Mouse (Mus musculus): ENCODE measurements around the gene Ubl7. TPM values are rescaled to one million over a fixed set of nuclear protein-coding genes. Genes with fewer than 3 reads are reported as not detected.

Ubl7 gene
- total RNA-seq, 2 experiments from 2014 or later: 47.4 to 51.5 TPM

DNA sequence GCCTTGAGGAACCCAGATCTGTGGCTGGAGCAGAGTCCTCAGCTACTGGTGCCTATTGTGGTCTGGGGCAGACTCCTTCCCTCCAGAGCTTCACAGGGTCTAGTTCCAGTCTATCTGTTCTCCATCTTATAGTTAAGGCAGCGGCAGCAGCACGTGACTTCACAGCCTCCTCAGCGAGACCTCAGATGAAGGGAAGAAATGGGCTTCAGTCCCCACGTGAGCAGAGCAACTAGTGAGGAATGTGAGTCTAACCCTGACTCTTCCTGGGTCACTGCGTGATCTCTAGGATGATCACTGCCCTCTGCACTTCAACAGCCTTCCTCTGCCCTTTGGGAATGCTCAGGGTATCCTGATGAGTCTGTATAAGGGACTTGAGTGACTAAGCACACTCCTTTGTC lies 53.2 kb downstream of the Ubl7 start:
- DNase-seq (ENCODE audit: low spot score in 2 of 2): no peak

DNA sequence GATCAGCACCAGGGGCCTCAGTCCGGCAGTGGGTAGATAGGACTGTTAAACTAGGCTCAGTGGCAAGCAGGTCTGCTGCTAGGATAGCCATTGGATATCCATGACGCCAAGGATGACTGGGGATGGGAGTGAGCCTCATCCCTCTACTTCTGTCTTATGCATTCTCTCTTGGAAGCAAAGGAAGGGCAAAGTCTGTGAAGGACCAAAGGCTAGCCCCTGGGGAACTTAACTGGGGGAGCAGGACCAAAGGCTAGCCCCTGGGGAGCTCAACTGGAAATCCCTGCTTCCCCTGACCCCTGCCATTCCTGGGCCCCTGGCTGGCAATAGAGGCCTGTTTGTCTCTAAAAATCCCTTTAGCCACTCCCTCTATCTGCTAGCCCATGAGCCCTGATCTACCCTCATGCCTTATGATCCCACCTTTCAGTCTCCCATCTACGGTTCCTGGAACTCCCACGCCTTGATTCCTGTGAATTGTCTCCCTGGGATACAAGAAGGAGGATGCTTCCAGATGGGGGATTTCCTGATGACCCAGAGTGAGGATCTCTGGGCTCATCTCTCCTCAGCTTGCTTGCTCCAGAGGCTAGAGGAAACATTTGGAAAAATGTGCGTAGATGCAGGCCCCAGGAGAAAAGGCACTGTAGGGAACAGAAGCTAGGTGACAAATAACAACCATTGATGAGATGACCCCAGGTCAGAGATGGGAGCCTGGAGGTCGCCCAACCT lies 53.9 kb downstream of the Ubl7 start:
- DNase-seq (ENCODE audit: low spot score in 2 of 2): no peak

DNA sequence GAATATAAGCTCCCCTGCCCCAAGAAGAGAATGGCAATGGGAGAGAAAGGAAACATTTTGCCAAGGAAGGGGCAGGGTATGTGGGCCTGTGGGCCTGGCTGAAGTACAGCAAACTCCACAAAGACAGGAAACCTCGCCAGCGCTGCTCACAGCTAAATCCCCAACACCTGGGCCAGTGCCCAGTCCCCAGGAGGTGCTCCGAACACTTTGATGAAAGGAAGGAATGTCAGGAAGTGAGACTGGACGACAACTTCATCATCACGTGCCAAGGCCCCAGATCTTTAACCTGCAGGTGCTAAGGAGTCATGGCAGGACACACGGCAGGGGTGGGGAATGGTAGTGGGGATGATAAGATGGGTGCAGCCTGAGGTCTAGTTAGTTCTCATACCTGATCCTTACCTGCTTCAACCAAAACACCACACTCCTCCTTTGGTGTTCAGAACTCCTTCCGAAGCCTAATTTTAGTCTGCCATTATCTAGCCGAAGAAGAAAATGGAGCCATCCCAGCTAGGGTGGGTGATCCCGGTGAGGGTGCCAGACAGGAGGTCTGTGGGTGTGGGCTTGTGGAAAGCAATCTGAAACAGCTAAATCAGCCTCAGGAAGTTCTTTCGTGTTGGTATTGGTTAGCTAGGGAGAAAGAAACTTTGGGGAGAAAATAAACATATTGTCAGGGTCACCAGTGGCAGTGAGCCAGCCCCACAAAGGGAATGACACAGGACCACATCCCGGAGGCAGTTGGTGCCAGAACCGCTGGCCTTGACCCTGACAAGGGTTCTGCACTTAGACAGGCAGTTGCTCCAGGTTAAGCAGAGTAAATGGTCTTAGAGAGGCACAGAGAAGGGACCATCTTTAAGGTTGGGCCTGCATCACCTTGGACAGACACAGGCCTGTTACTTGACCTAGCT lies 54.8 kb downstream of the Ubl7 start:
- DNase-seq (ENCODE audit: low spot score in 2 of 2): no peak

- no peak for DNase-seq (ENCODE audit: low spot score in 2 of 2)
These were observed 56.6 kb downstream of the Ubl7 start for GRCm38 (mm10) chr9:57967237-57967960.

- DNase-seq (ENCODE audit: low spot score in 2 of 2): no peak
These were observed 57.5 kb downstream of the Ubl7 start for GRCm38 (mm10) chr9:57968166-57968771.

DNA sequence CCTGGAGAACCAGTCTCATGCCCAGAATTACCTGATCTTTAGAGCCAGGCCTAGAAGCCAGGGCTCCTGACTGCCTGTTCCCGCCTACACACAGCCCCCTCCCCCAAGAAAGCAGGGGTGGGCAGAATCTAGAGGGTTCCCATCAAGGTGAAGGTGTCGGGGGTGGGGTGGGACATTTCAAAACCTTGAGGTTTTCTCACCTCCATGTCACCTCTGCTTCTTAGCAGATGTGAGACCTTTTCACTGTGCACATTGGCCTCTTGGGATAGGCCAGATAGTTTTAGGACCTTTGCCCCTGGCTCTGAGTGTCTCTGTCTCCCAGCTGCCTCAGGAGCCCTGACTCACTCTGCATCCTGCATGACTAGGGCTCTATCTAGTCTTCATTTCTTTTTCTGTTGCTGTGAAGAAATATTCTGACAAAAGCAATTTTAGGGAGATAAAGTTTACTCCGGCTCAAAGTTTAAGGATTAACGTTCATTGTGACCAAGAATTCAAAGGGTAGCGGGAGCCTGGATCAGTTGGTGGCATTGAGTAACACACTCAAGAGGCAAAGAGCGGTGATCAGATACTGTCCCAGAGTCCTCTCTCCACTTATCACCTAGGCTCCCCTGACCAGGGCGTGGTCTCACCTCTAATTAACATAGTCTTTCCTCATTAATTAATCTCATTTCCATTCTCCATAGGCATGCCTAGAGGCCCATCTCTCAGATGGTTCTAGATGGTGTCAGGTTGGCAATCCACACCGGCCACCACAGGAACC lies 58.2 kb downstream of the Ubl7 start:
- DNase-seq (ENCODE audit: low spot score in 2 of 2): no peak

DNA sequence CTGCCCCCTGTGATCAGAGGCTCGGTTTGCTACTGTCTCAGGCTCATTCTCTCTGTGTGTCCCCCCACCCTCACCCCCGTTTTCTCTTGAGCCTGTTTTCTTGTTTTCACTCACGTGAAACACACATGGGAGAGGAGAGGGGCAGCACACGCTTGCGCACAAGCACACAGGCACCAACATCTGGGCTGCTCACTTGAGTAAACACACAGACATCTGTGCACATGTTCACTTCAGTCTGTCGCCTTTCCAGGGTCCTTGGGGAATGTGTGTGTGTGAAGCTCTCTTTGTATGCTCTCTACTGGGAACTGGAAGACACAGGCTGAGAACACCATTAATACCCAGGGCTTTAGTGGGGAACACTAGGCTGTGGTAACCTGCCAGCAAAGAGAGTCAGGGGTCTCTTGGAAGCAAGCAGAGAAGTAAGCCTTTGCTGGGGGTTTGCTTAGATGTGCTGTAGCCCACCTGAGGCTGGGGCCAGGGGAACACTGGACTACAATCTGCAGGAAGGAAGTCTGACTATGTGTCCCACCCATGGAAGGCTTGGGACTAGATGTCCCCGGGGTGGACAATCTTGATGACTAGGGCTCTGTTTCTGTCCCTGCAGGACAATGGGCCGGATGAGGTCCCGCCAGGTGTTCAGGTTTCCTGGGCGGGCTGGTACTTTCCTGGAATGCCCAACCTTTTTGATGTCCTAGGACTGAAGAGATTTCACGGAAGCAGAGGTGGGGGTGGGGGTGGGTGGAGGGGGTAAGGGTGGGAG lies 59.1 kb downstream of the Ubl7 start:
- DNase-seq (ENCODE audit: low spot score in 2 of 2): no peak

- DNase-seq (ENCODE audit: low spot score in 2 of 2): no peak
These were observed 60.6 kb downstream of the Ubl7 start for GRCm38 (mm10) chr9:57971413-57971812.

DNA sequence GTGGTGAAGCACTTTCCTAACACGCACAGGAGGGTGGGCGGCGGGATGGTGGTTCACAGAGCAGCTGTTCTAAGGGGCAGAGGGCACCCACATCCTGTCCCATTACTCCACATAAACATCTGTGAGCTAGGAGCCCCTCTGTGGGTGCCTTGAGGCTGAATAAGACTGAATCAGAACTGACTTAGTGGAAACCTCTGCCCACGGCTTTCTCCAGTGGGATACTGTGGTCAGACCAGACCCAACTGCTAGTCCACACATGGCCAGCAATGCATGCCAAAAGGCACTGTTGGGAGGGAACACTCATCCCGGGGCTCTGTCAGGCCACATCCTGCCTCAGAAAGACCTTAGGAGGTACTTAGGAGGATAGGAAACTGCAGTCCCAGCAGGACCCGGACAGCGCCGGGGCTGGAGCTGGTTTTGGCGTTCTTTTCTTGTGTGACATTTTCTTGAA lies 61.4 kb downstream of the Ubl7 start:
- no peak for DNase-seq (ENCODE audit: low spot score in 2 of 2)

GRCm38 (mm10) chr9:57972776-57973439 lies 62.1 kb downstream of the Ubl7 start:
- no peak for DNase-seq (ENCODE audit: low spot score in 2 of 2)

DNA sequence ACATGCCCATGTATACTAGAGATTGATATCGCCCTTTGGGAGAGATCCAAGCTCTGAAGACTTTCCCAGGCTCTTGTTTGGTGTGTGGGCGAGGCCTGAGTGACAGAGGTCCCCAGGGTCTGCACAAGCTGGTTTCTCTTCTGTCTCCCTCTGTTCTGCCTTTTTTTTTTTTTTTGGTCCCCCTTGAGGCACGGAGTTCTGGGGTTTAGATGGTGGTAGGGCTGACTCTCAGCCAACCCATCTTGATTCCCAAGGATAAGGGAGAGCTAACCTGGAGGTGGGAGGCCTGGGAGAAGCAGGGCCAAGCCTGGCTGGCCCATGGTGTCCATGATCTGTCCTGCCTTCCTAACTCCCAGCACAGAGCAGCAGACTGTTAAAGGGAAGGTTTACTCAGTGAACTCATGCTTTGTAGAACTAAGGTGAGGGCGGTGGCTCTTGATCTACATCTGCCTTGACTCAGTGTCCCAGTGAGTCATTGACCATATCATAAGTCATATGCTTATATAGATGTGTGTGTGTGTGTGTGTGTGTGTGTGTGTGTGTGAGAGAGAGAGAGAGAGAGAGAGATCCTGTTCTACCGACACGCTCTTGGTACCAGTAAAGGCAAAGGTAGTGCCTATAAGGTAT lies 62.8 kb downstream of the Ubl7 start:
- no peak for DNase-seq (ENCODE audit: low spot score in 2 of 2)

DNA sequence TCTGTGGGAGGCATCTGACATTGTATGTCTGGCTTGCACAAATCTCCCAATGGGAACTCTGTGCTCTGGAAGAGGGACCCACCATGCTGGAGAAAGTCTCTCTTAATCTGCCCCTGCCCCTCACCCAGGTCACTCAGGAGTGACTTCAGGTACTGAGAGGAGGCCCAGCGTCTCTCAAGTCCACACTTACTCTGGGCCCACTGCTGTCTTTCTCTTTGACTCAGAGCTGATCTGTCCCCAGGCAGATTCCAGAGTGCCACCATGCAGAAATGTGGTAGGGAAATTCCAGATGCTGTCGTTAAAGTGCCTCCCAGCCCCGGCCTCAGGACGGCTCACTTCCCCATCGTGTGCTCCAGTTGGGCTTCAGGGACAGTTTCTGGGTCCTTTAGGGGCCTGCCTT lies 63.4 kb downstream of the Ubl7 start:
- DNase-seq (ENCODE audit: low spot score in 2 of 2): no peak

DNA sequence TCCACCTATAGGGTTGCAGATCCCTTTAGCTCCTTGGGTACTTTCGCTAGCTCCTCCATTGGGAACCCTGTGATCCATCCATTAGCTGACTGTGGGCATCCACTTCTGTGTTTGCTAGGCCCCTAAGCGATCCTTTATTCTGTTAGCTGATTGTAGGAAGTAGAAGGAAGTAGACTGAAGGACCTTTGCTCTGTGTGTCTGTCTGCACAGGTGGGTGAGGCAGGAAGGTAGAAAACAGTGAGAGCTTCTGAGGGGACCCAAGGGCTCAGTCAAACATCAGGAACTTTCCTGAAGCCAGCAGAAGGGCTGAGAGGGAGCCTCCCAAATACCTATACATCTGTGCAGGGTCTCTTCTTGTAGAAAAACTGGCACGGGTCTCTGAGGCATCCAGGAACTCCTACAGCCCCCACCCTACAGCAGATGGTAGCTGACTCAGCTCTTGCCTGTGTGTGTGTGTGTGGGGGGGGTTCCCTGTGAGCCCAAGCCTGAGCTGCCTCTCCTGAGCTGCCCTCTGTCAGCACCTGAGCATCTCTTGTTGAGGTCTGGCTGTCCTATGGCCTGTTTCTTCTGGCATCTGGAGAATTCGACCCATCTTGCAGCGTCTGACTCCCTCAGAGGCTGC lies 64.5 kb downstream of the Ubl7 start:
- DNase-seq (ENCODE audit: low spot score in 2 of 2): no peak

GRCm38 (mm10) chr9:57978025-57978424 lies 67.2 kb downstream of the Ubl7 start:
- no peak for DNase-seq (ENCODE audit: low spot score in 2 of 2)

DNA sequence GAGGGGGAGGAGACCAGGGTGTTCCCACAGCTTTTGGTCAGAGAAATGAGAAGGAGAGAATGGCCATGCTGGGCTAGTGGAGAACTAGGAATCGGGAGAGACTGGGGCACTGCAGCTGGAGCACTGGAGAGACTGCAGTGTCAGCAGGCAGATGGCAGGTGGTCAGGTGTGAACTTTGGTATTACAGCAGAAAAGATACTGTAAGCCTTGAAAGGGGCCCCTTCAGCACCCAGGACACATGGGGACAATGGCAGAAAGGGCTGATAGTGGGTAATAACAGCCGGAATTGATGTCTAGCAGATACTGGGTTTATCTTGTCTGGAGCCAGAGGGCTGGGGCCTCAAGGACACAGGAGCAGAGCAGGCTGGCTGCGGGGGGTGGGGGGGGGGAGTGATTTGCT lies 68.1 kb downstream of the Ubl7 start:
- DNase-seq (ENCODE audit: low spot score in 2 of 2): no peak
